Mouse (Mus musculus): ENCODE measurements around the gene Pphln1. TPM values are rescaled to one million over a fixed set of nuclear protein-coding genes. Genes with fewer than 3 reads are reported as not detected.

The Pphln1 gene
- polyA plus RNA-seq, 1 experiment, result not detected

DNA sequence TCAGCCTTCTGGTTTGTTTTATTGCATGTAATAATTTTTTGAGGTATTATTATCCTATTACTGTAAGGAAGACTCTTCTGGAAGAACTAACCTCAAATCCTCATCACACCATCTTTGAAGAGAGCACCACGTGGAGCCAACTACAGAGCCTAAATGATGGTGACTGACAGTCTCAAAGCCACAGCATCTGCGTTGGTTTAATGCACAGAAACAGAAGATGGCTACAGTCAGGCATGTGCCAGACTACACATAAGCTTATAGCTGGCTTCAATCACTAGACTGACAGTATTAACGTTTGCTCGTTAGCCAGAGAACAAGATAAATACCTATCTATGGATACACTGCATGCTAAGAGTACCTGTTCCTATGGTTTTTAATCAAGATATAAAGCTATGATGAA, 138.0 kb downstream of the Pphln1 start:
- Histone ChIP-seq H3K27ac (ENCODE audit: insufficient read depth, low read depth, low read length) (no peak overlapping the region), H3K4me3 (ENCODE audit: insufficient read depth, low read depth, low read length) (no peak overlapping the region), H3K4me1 (ENCODE audit: control insufficient read depth, insufficient read depth, low read length) (peaks cover 17% of the 10 kb centered on the region)
- WGBS, result 77% methylated on average over 4 of the region's 4 CpGs
- TF ChIP-seq CTCF (IDR thresholded peaks at IDR 0.05; ENCODE audit: insufficient read depth, low read depth, low read length) (no peak), POLR2A (IDR thresholded peaks at IDR 0.05; ENCODE audit: insufficient read depth, low read depth, low read length) (no peak)

DNA sequence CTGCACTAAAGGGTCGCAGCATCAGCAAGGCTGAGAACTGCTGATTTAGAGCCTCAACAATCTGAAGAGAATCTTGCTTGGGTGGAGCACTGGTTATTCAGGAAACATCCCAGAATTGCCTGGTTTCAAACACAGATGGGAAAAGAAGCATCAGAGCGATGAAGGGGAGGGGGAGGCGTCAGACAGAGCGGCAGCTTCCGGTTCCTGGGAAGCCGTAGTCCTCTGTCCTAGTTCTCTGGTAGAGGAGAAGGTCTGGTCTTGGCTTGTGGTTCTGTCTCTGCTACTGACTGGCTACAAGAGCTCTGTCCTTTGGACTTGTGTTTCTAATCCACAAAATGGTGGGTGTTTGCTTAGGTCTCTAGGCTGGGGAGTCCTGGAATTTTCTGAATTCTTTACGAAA, 139.6 kb downstream of the Pphln1 start:
- WGBS, result 61% methylated on average over 7 of the region's 7 CpGs
- Histone ChIP-seq H3K4me1 (ENCODE audit: control insufficient read depth, insufficient read depth, low read length) (peaks cover 20% of the 10 kb centered on the region), H3K4me3 (ENCODE audit: insufficient read depth, low read depth, low read length) (no peak overlapping the region), H3K27ac (ENCODE audit: insufficient read depth, low read depth, low read length) (no peak overlapping the region)
- no peak for TF ChIP-seq POLR2A (IDR thresholded peaks at IDR 0.05; ENCODE audit: insufficient read depth, low read depth, low read length)

DNA sequence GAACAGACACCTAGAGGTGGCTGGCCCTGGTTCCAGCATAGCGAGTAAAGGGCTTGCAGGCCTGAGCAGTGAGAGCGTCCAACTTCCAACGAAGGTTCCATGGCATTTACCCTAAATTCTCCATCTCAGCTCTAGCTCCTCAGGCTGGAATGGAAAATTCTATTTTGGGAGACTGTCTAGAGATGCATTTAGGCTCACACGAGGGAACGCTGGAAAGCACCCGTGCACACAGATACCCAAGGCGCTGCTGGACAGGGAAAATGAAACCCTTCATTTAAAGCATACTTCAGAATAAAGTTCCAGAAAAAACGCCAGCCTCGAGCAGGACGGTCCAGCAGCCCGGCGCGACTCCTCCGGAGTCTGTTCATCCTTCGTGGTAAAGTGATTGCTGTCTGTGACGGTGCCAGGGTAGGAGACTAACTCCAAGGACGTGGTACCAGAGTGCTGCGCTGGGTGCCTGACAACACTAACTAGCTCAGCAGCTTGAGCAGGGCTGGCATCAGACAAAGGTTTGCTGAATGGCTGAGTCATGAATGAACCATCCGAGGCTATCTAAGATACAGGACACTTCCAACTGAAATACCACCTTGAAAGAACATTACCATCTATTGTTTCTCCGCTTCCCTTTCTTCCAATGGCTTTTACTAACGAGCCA, 140.5 kb downstream of the Pphln1 start:
- Histone ChIP-seq H3K27ac (ENCODE audit: insufficient read depth, low read depth, low read length) (peak overlapping the region; percentile 2; the same call in 1 of the 2 replicates), H3K4me3 (ENCODE audit: insufficient read depth, low read depth, low read length) (no peak overlapping the region), H3K4me1 (ENCODE audit: control insufficient read depth, insufficient read depth, low read length) (peaks cover 20% of the 10 kb centered on the region)
- TF ChIP-seq POLR2A (IDR thresholded peaks at IDR 0.05; ENCODE audit: insufficient read depth, low read depth, low read length) (no peak), CTCF (IDR thresholded peaks at IDR 0.05; ENCODE audit: insufficient read depth, low read depth, low read length) (no peak)
- 51% methylated on average over 21 of the region's 21 CpGs for WGBS

DNA sequence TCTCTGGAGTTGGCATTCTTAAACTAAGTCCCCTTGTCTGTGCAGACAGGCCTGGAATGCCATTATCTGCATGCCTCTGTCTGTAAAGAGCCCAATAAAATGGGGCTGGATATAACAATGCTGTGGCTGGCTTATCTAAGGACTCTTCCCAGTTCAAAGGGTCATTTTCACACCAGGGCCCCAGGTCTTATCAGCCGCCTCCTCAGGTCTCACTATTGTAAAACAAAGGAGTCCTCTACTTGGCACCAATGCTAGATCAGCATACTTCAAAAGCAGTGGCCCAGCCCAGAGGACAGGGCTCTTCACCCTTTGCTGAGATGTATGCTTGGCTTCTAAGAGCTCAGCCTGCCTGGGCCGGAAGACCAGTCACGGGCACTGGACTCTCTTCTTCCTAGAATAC, 141.3 kb downstream of the Pphln1 start:
- Histone ChIP-seq H3K4me3 (ENCODE audit: insufficient read depth, low read depth, low read length) (no peak overlapping the region), H3K27ac (ENCODE audit: insufficient read depth, low read depth, low read length) (no peak overlapping the region), H3K4me1 (ENCODE audit: control insufficient read depth, insufficient read depth, low read length) (peaks cover 17% of the 10 kb centered on the region)
- TF ChIP-seq POLR2A (IDR thresholded peaks at IDR 0.05; ENCODE audit: insufficient read depth, low read depth, low read length) (no peak), CTCF (IDR thresholded peaks at IDR 0.05; ENCODE audit: insufficient read depth, low read depth, low read length) (no peak)
- 94% methylated on average over 3 of the region's 3 CpGs for WGBS

Other genes with a start within 250 kb of the Pphln1 start
- not detected in 2 replicates for gene Gxylt1, start 123.2 kb upstream of the Pphln1 start, polyA plus RNA-seq (2012; ENCODE audit: insufficient read depth, insufficient read length, low replicate concordance, missing spikeins)
- gene Yaf2, start 61.4 kb upstream of the Pphln1 start, polyA plus RNA-seq (2012; ENCODE audit: insufficient read depth, insufficient read length, low replicate concordance, missing spikeins), result not detected in 2 replicates
- gene Zcrb1, start within 50 bp of the Pphln1 start, polyA plus RNA-seq (2012; ENCODE audit: insufficient read depth, insufficient read length, low replicate concordance, missing spikeins), result not detected in 2 replicates
- not detected in 2 replicates for gene Prickle1, start 197.5 kb downstream of the Pphln1 start, polyA plus RNA-seq (2012; ENCODE audit: insufficient read depth, insufficient read length, low replicate concordance, missing spikeins)

Data from olfactory bulb, adult 2 months (tissue).